Mouse (Mus musculus) liver, embryonic 15.5 days (tissue): ENCODE data around the gene Bphl. TPM values are rescaled to one million over a fixed set of nuclear protein-coding genes. Genes with fewer than 3 reads are reported as not detected.

Experiments used
- ATAC-seq: fragments of 200-750 bp; cut with Nextera tagmentation; 2 replicates; pipeline ENCODE4 v1.8.0; 2017; ENCODE audit warnings: moderate number of reproducible peaks, mild to moderate bottlenecking, moderate library complexity; ENCODE audit not compliant: insufficient read depth
- H3K27ac ChIP-seq: fragments of 300-500 bp; sonication (generic); replicated peaks from 2 replicates; pipeline ENCODE4 v1.5.1; 2015; ENCODE audit warnings: mild to moderate bottlenecking, inconsistent platforms
- H3K27me3 ChIP-seq: fragments of 300-500 bp; sonication (generic); 2 replicates; pipeline ENCODE4 v1.6.1; 2015; ENCODE audit warnings: mild to moderate bottlenecking, inconsistent platforms
- H3K36me3 ChIP-seq: fragments of 300-500 bp; sonication (generic); replicated peaks from 2 replicates; pipeline ENCODE4 v1.6.1; 2015; ENCODE audit warnings: moderate library complexity, mild to moderate bottlenecking, inconsistent platforms
- H3K4me1 ChIP-seq: fragments of 300-500 bp; sonication (generic); replicated peaks from 2 replicates; pipeline ENCODE4 v1.6.1; 2015; ENCODE audit warnings: inconsistent platforms
- H3K4me2 ChIP-seq: fragments of 300-500 bp; sonication (generic); 2 replicates; pipeline ENCODE4 v1.6.1; 2015; ENCODE audit warnings: moderate library complexity, mild to moderate bottlenecking, inconsistent platforms
- H3K4me3 ChIP-seq: fragments of 300-500 bp; sonication (generic); replicated peaks from 2 replicates; pipeline ENCODE4 v1.5.1; 2015; ENCODE audit warnings: mild to moderate bottlenecking, inconsistent platforms
- H3K9ac ChIP-seq: fragments of 300-500 bp; sonication (generic); 2 replicates; pipeline ENCODE4 v1.6.1; 2015; ENCODE audit warnings: moderate library complexity, mild to moderate bottlenecking, inconsistent platforms
- H3K9me3 ChIP-seq: fragments of 300-500 bp; sonication (generic); replicated peaks from 2 replicates; pipeline ENCODE4 v1.6.1; 2016; ENCODE audit warnings: inconsistent platforms
- WGBS: fragments of 180-500 bp; shearing (Covaris S2); methylation state at CpG from one replicate; pipeline ENCODE4 v1.1.7; 2015; ENCODE audit warnings: mixed read lengths; ENCODE audit not compliant: insufficient replicate concordance; 5-methylcytosine and 5-hydroxymethylcytosine counted together
- polyA plus RNA-seq: library from polyadenylated mRNA; unstranded; fragments of >200 nt; fragmentation: Nextera tagmentation; extraction: Ambion mirVana; gene quantifications from 2 replicates; pipeline ENCODE4 v1.2.1, GENCODE M21; 2015

The Bphl gene
- polyA plus RNA-seq, 1 experiment from 2014 or later: 49.2 TPM

GRCm38 (mm10) chr13:34035424-34035823, 2.0 kb upstream of the Bphl start:
- H3K27ac ChIP-seq: no peak overlapping the region

GRCm38 (mm10) chr13:34036726-34037125, 671 bp upstream of the Bphl start:
- H3K9ac ChIP-seq: 0 out of 2 replicates have a peak overlapping the region, but pooled peaks have one; percentile 83
- H3K9me3 ChIP-seq: no peaks in the 10 kb centered on the region
- peaks cover 23% of the 10 kb centered on the region for H3K36me3 ChIP-seq
- no peak overlapping the region for H3K4me3 ChIP-seq
- 76% methylated on average over 5 of the region's 5 CpGs for WGBS
- no peaks in the 10 kb centered on the region for H3K27me3 ChIP-seq
- no peak for ATAC-seq
- peak overlapping the region; percentile 70; the same call in 1 of the 2 replicates for H3K27ac ChIP-seq
- peak overlapping the region; percentile 88; the same call in 1 of the 2 replicates for H3K4me2 ChIP-seq
- H3K4me1 ChIP-seq: peaks cover 33% of the 10 kb centered on the region

More at GRCm38 (mm10) chr13:34035424-34035823, 2.0 kb upstream of the Bphl start:
- no peak overlapping the region for H3K9ac ChIP-seq
- H3K36me3 ChIP-seq: peaks cover 34% of the 10 kb centered on the region
- 71% methylated on average over 3 of the region's 3 CpGs for WGBS
- no peak for ATAC-seq
- no peaks in the 10 kb centered on the region for H3K27me3 ChIP-seq
- H3K4me3 ChIP-seq: no peak overlapping the region
- H3K4me2 ChIP-seq: no peak overlapping the region
- peaks cover 36% of the 10 kb centered on the region for H3K4me1 ChIP-seq
- no peaks in the 10 kb centered on the region for H3K9me3 ChIP-seq

- Histone ChIP-seq H3K27me3 (no peaks in the 10 kb centered on the region), H3K4me3 (peak overlapping the region; percentile 81), H3K27ac (peak overlapping the region; percentile 70), H3K36me3 (peaks cover 10% of the 10 kb centered on the region), H3K4me1 (peaks cover 27% of the 10 kb centered on the region), H3K4me2 (peak overlapping the region; percentile 88), H3K9ac (peak overlapping the region; percentile 83), H3K9me3 (no peaks in the 10 kb centered on the region)
- WGBS: 32% methylated on average over 5 of the region's 5 CpGs
- ATAC-seq: no peak
Observed at GRCm38 (mm10) chr13:34038056-34038432, 647 bp downstream of the Bphl start.

- Histone ChIP-seq H3K9me3 (no peaks in the 10 kb centered on the region), H3K4me2 (peak overlapping the region; percentile 88), H3K27ac (peak overlapping the region; percentile 61), H3K4me3 (peak overlapping the region; percentile 25; the same call in 1 of the 2 replicates), H3K9ac (no peak overlapping the region), H3K4me1 (peaks cover 30% of the 10 kb centered on the region), H3K27me3 (no peaks in the 10 kb centered on the region), H3K36me3 (peaks cover 3% of the 10 kb centered on the region; the same call in 1 of the 2 replicates)
- 64% methylated on average over 8 of the region's 8 CpGs for WGBS
- ATAC-seq: no peak
Observed at GRCm38 (mm10) chr13:34038901-34039341, 1.5 kb downstream of the Bphl start.

- no peak for ATAC-seq
- H3K27me3 ChIP-seq: no peaks in the 10 kb centered on the region
- WGBS: 79% methylated on average over 3 of the region's 3 CpGs
Observed at GRCm38 (mm10) chr13:34040091-34040490, 2.7 kb downstream of the Bphl start.

GRCm38 (mm10) chr13:34043716-34044393, 6.5 kb downstream of the Bphl start:
- H3K4me3 ChIP-seq: no peak overlapping the region
- no peak overlapping the region for H3K4me2 ChIP-seq
- H3K9me3 ChIP-seq: no peaks in the 10 kb centered on the region
- WGBS: 44% methylated on average over 7 of the region's 7 CpGs
- H3K9ac ChIP-seq: no peak overlapping the region
- H3K36me3 ChIP-seq: 0 out of 2 replicates have a peak, but pooled peaks cover 4% of the 10 kb centered on the region
- peaks cover 24% of the 10 kb centered on the region for H3K4me1 ChIP-seq
- no peak for ATAC-seq
- no peaks in the 10 kb centered on the region for H3K27me3 ChIP-seq
- H3K27ac ChIP-seq: no peak overlapping the region

More at GRCm38 (mm10) chr13:34040091-34040490, 2.7 kb downstream of the Bphl start:
- H3K4me1 ChIP-seq: peaks cover 39% of the 10 kb centered on the region
- no peak overlapping the region for H3K4me3 ChIP-seq
- H3K36me3 ChIP-seq: no peaks in the 10 kb centered on the region
- no peak overlapping the region for H3K4me2 ChIP-seq
- no peak overlapping the region for H3K9ac ChIP-seq
- no peak overlapping the region for H3K27ac ChIP-seq
- no peaks in the 10 kb centered on the region for H3K9me3 ChIP-seq

GRCm38 (mm10) chr13:34045511-34046249, 8.3 kb downstream of the Bphl start:
- peak; percentile 79 for ATAC-seq
- Histone ChIP-seq H3K4me2 (no peak overlapping the region), H3K9me3 (no peaks in the 10 kb centered on the region), H3K9ac (no peak overlapping the region), H3K36me3 (0 out of 2 replicates have a peak, but pooled peaks cover 9% of the 10 kb centered on the region), H3K4me3 (no peak overlapping the region), H3K27ac (peak overlapping the region; percentile 52), H3K27me3 (no peaks in the 10 kb centered on the region), H3K4me1 (peaks cover 17% of the 10 kb centered on the region)
- 46% methylated on average over 5 of the region's 5 CpGs for WGBS

- 0 out of 2 replicates have a peak overlapping the region, but pooled peaks have one; percentile 29 for H3K27ac ChIP-seq
- no peak overlapping the region for H3K4me3 ChIP-seq
- no peak overlapping the region for H3K9ac ChIP-seq
- 0 out of 2 replicates have a peak, but pooled peaks cover 9% of the 10 kb centered on the region for H3K36me3 ChIP-seq
- 38% methylated on average over 11 of the region's 11 CpGs for WGBS
- H3K4me2 ChIP-seq: no peak overlapping the region
- H3K27me3 ChIP-seq: no peaks in the 10 kb centered on the region
- H3K4me1 ChIP-seq: peaks cover 17% of the 10 kb centered on the region
- no peaks in the 10 kb centered on the region for H3K9me3 ChIP-seq
- ATAC-seq: peak; percentile 74
Observed at GRCm38 (mm10) chr13:34046421-34047012, 9.1 kb downstream of the Bphl start.

GRCm38 (mm10) chr13:34047526-34047925, 10.1 kb downstream of the Bphl start:
- Histone ChIP-seq H3K4me3 (no peak overlapping the region), H3K36me3 (0 out of 2 replicates have a peak, but pooled peaks cover 9% of the 10 kb centered on the region), H3K27me3 (no peaks in the 10 kb centered on the region), H3K27ac (no peak overlapping the region), H3K4me1 (peaks cover 17% of the 10 kb centered on the region), H3K9ac (no peak overlapping the region), H3K4me2 (no peak overlapping the region), H3K9me3 (no peaks in the 10 kb centered on the region)
- no peak for ATAC-seq
- 73% methylated on average over 3 of the region's 3 CpGs for WGBS

GRCm38 (mm10) chr13:34050479-34050878, 13.1 kb downstream of the Bphl start:
- Histone ChIP-seq H3K27me3 (no peaks in the 10 kb centered on the region), H3K9ac (no peak overlapping the region), H3K9me3 (no peaks in the 10 kb centered on the region), H3K27ac (no peak overlapping the region), H3K36me3 (0 out of 2 replicates have a peak, but pooled peaks cover 9% of the 10 kb centered on the region), H3K4me2 (no peak overlapping the region), H3K4me3 (no peak overlapping the region), H3K4me1 (0 out of 2 replicates have a peak, but pooled peaks cover 14% of the 10 kb centered on the region)
- no peak for ATAC-seq
- 80% methylated on average over 8 of the region's 8 CpGs for WGBS

- Histone ChIP-seq H3K36me3 (peaks cover 17% of the 10 kb centered on the region), H3K27me3 (no peaks in the 10 kb centered on the region), H3K4me2 (no peak overlapping the region), H3K4me1 (0 out of 2 replicates have a peak, but pooled peaks cover 11% of the 10 kb centered on the region), H3K9ac (no peak overlapping the region), H3K27ac (no peak overlapping the region), H3K4me3 (no peak overlapping the region), H3K9me3 (no peaks in the 10 kb centered on the region)
- ATAC-seq: no peak
- 57% methylated on average over 3 of the region's 3 CpGs for WGBS
Observed at GRCm38 (mm10) chr13:34051692-34052091, 14.3 kb downstream of the Bphl start.
